Mouse (Mus musculus) CH12.LX (cell line): Measurements from ENCODE around the gene Ttll7. TPM values are rescaled to one million over a fixed set of nuclear protein-coding genes. Genes with fewer than 3 reads are reported as not detected.

ENCODE experiments used
- DNase-seq: peaks from one replicate; pipeline ENCODE4 v3.0.0-alpha.2; 2013; ENCODE audit errors: extremely low read depth
- H3K27ac ChIP-seq: 2 replicates; pipeline ENCODE4 v1.5.1; 2012; ENCODE audit warnings: low read depth, mild to moderate bottlenecking, control low read depth, moderate library complexity; ENCODE audit not compliant: insufficient read depth
- H3K27me3 ChIP-seq: replicated peaks from 2 replicates; pipeline ENCODE3; 2012; ENCODE audit warnings: inconsistent platforms
- H3K36me3 ChIP-seq, 2 experiments: replicated peaks in 1 of 2; 2 replicates each; pipeline versions ENCODE3 to v1.6.1; 2012; ENCODE audit warnings: inconsistent platforms in 1 of 2, low read length in 1 of 2, mild to moderate bottlenecking in 1 of 2, mixed read lengths in 1 of 2, moderate library complexity in 1 of 2; ENCODE audit not compliant: control insufficient read depth in 1 of 2, insufficient read depth in 1 of 2
- H3K4me1 ChIP-seq, 2 experiments: 2 replicates each; pipeline ENCODE4 v1.6.1; 2012; ENCODE audit warnings: inconsistent platforms in 1 of 2, moderate library complexity in 1 of 2; ENCODE audit not compliant: insufficient read depth in 2 of 2, control insufficient read depth in 1 of 2
- H3K4me2 ChIP-seq: 2 replicates; pipeline ENCODE4 v1.6.1; 2012; ENCODE audit warnings: low read depth, mild to moderate bottlenecking, control low read depth; ENCODE audit not compliant: poor library complexity, insufficient read depth, severe bottlenecking
- H3K4me3 ChIP-seq, 3 experiments: fragments of 150-350 bp in 1 of 3; sonication (generic) in 1 of 3; replicated peaks in 1 of 3; 2 replicates each; pipeline versions ENCODE3 to v1.5.1; 2011 to 2012; ENCODE audit warnings: low read depth in 2 of 3, low read length in 2 of 3, mild to moderate bottlenecking in 2 of 3, moderate library complexity in 2 of 3, control low read depth in 1 of 3, improper control_type of control experiment in 1 of 3, inconsistent platforms in 1 of 3, mixed read lengths in 1 of 3; ENCODE audit not compliant: poor library complexity in 1 of 3
- H3K79me2 ChIP-seq: replicated peaks from 2 replicates; pipeline ENCODE4 v1.6.1; 2012; ENCODE audit warnings: mild to moderate bottlenecking, moderate library complexity; ENCODE audit not compliant: control insufficient read depth, poor library complexity, insufficient read depth, severe bottlenecking; ENCODE audit errors: extremely low read depth
- H3K9ac ChIP-seq: 2 replicates; pipeline ENCODE4 v1.6.1; 2012; ENCODE audit warnings: low read depth, mild to moderate bottlenecking, control low read depth, moderate library complexity; ENCODE audit not compliant: insufficient read depth
- H3K9me3 ChIP-seq: replicated peaks from 2 replicates; pipeline ENCODE3; 2012; ENCODE audit warnings: low read length, inconsistent platforms, mixed read lengths
- CHD1 ChIP-seq: IDR thresholded peaks from 2 replicates; pipeline ENCODE4 v1.6.1; 2012; ENCODE audit warnings: low read depth, low read length, improper control_type of control experiment, inconsistent platforms
- E2F4 ChIP-seq: IDR thresholded peaks from 2 replicates; pipeline ENCODE4 v1.6.1; 2011; ENCODE audit warnings: low read depth, low read length, improper control_type of control experiment; ENCODE audit not compliant: insufficient replicate concordance
- ELF1 ChIP-seq: IDR thresholded peaks from 2 replicates; pipeline ENCODE4 v1.6.1; 2014; ENCODE audit warnings: low read depth, mild to moderate bottlenecking, inconsistent platforms, low read length, improper control_type of control experiment
- EP300 ChIP-seq: IDR thresholded peaks from 2 replicates; pipeline ENCODE4 v1.6.1; 2011; ENCODE audit warnings: low read length, improper control_type of control experiment
- GABPA ChIP-seq: IDR thresholded peaks from 2 replicates; pipeline ENCODE4 v1.6.1; 2012; ENCODE audit warnings: low read depth, low read length, improper control_type of control experiment, inconsistent platforms; ENCODE audit not compliant: insufficient replicate concordance
- JUN ChIP-seq: IDR thresholded peaks from 2 replicates; pipeline ENCODE4 v1.6.1; 2011; ENCODE audit warnings: low read depth, mild to moderate bottlenecking, low read length, improper control_type of control experiment, moderate library complexity; ENCODE audit not compliant: insufficient read depth
- JUND ChIP-seq: conservative IDR thresholded peaks from 2 replicates; pipeline ENCODE4 v1.6.1; 2011; ENCODE audit warnings: low read depth, low read length, improper control_type of control experiment
- MAFK ChIP-seq: IDR thresholded peaks from 2 replicates; pipeline ENCODE4 v1.6.1; 2011; ENCODE audit warnings: low read length, improper control_type of control experiment; ENCODE audit not compliant: insufficient replicate concordance
- MXI1 ChIP-seq: IDR thresholded peaks from 2 replicates; pipeline ENCODE4 v1.6.1; 2011; ENCODE audit warnings: mild to moderate bottlenecking, low read depth, low read length, improper control_type of control experiment
- MYC ChIP-seq: IDR thresholded peaks from 2 replicates; pipeline ENCODE4 v1.6.1; 2011; ENCODE audit warnings: low read depth, mild to moderate bottlenecking, improper control_type of control experiment, low read length
- NRF1 ChIP-seq: IDR thresholded peaks from 2 replicates; pipeline ENCODE4 v1.6.1; 2014; ENCODE audit warnings: low read depth, mild to moderate bottlenecking, inconsistent platforms, low read length, improper control_type of control experiment, moderate library complexity
- PAX5 ChIP-seq: IDR thresholded peaks from 2 replicates; pipeline ENCODE4 v1.6.1; 2012; ENCODE audit warnings: low read length, inconsistent platforms, mixed read lengths
- RAD21 ChIP-seq: IDR thresholded peaks from 2 replicates; pipeline ENCODE4 v1.6.1; 2011; ENCODE audit warnings: low read depth, mild to moderate bottlenecking, low read length, improper control_type of control experiment, moderate library complexity
- RCOR1 ChIP-seq: conservative IDR thresholded peaks from 2 replicates; pipeline ENCODE4 v1.6.1; 2012; ENCODE audit warnings: low read depth, mild to moderate bottlenecking, inconsistent platforms, low read length, improper control_type of control experiment
- SIN3A ChIP-seq: IDR thresholded peaks from 2 replicates; pipeline ENCODE4 v1.6.1; 2012; ENCODE audit warnings: low read length, improper control_type of control experiment, inconsistent platforms
- SMC3 ChIP-seq: IDR thresholded peaks from 2 replicates; pipeline ENCODE4 v1.6.1; 2011; ENCODE audit warnings: low read depth, low read length, improper control_type of control experiment
- USF2 ChIP-seq: conservative IDR thresholded peaks from 2 replicates; pipeline ENCODE4 v1.6.1; 2011; ENCODE audit warnings: low read depth, low read length, improper control_type of control experiment
- ZKSCAN1 ChIP-seq: IDR thresholded peaks from 2 replicates; pipeline ENCODE4 v1.6.1; 2012; ENCODE audit warnings: low read depth, inconsistent platforms, low read length, improper control_type of control experiment, borderline replicate concordance
- dilution Hi-C: fragments of 300-500 bp; cut with MboI; formaldehyde crosslinking; loops from 2 replicates; pipeline ENCODE4 v1.14.3; 2020; ENCODE audit warnings: low sequenced_read_pairs; ENCODE audit not compliant: extremely low pct_unique_long_range_greater_than_20kb, extremely low pct_ligation_motif_present
- in situ Hi-C: fragments of 300-500 bp; cut with MboI; formaldehyde crosslinking; loops from 3 replicates; pipeline ENCODE4 v1.14.3; 2019; ENCODE audit warnings: low sequenced_read_pairs, low pct_ligation_motif_present, low pct_unique_long_range_greater_than_20kb, mixed read lengths
- polyA plus RNA-seq: library from polyadenylated mRNA; unstranded; fragments of >175 nt; gene quantifications from 2 replicates; pipeline ENCODE4 v1.2.1, GENCODE M21; 2012; ENCODE audit warnings: low read depth; ENCODE audit not compliant: insufficient read length
- total RNA-seq, 2 experiments: library from RNA; depleted of rRNA; stranded (reverse); fragments of 300-350 nt in 1 of 2; fragments of >200 nt in 1 of 2; gene quantifications; 2 replicates each; pipeline ENCODE4 v1.2.3; 2012 to 2014

Gene Ttll7
- total and polyA plus RNA-seq, 3 experiments: 1.7 to 3.9 (median 2.0) TPM

DNA sequence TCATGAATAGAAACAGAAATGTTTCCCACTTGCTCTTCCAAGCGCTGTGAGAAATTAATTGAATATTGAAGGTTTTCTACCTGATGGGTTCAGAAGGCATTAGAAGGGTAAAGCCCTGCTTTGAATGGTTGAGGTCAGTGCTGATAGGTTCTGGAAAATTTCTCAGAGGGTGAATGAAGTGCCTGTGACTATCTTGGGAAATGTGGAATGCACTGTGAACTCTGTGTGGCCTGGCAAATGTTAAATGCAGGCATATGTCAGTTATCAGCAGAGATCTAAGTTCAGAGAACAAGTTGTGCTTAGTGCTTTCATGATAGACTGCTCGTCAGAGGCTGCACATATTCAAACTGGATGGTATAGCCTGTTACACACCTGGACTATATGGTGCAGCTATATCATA, 147.0 kb downstream of the Ttll7 start:
- Histone ChIP-seq H3K36me3 (no peaks in the 10 kb centered on the region), H3K27ac (no peak overlapping the region), H3K4me3 (no peak overlapping the region), H3K9me3 (no peaks in the 10 kb centered on the region), H3K4me1 (peaks cover 2 to 29% of the 10 kb centered on the region in 2 experiments; a peak in 2 of 4 replicates), H3K4me2 (no peak overlapping the region), H3K9ac (no peak overlapping the region), H3K79me2 (no peaks in the 10 kb centered on the region), H3K27me3 (no peaks in the 10 kb centered on the region)
- in situ Hi-C loops (loop anchor here (25.0 kb wide), 1 partner anchor 1013 kb away; no protein-coding TSS in a partner anchor), dilution Hi-C loops (no loop called here)
- no peak for TF ChIP-seq PAX5
- TF ChIP-seq MXI1: no peak
- no peak for TF ChIP-seq MYC
- TF ChIP-seq SIN3A: no peak
- TF ChIP-seq SMC3: no peak
- no peak for TF ChIP-seq RCOR1
- no peak for TF ChIP-seq ZKSCAN1
- no peak for TF ChIP-seq NRF1
- TF ChIP-seq EP300: no peak
- TF ChIP-seq JUND: no peak
- no peak for TF ChIP-seq CHD1
- DNase-seq: no peak

DNA sequence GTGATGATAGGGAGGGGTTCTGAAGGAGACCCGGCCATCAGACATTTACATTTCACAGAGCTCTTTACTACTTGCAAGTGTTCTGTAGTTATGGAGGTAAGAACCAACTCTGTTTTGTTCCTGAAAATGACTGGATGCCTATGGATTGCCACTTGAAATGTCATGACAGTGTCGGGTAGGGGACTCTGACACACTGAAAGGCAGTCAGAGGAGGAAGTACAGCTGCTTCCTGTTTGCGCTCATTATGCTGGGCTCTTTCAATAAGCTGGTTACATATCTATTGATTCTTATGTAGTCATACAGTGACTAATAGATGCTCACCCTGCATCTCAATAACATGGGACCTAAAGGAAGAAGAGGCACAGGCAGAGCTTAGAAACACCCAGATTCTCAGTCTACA, 148.8 kb downstream of the Ttll7 start:
- Histone ChIP-seq H3K27ac (no peak overlapping the region), H3K36me3 (no peaks in the 10 kb centered on the region), H3K4me1 (peaks cover 0 to 20% of the 10 kb centered on the region in 2 experiments; a peak in 2 of 4 replicates), H3K27me3 (no peaks in the 10 kb centered on the region), H3K4me2 (peak overlapping the region; percentile 19; the same call in 1 of the 2 replicates), H3K9me3 (no peaks in the 10 kb centered on the region), H3K79me2 (no peaks in the 10 kb centered on the region), H3K4me3 (no peak overlapping the region), H3K9ac (no peak overlapping the region)
- TF ChIP-seq ELF1 (0 out of 2 replicates have a peak, but pooled peaks have one; percentile 31), RAD21 (no peak)
- in situ Hi-C loops (no loop called here), dilution Hi-C loops (no loop called here)
- DNase-seq: peak; percentile 22

DNA sequence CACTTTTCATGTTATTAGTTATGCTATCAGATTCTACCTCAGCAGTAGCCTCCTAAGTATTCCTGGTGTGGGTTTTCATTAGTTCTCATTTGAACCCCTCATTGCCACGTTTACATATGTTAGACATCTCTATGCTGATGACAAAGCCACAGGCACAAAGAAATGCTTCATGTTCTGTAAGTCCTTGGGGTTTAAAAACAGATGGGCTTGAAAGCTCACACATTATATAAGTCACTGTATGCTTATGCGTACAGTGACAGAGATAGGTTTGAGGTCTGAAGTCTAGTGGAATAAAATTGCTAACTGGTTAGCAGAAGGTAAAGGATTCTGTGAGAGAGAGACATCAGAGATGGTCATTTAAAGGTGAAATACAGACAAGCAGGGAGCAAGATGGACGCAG, 149.4 kb downstream of the Ttll7 start:
- H3K4me2 ChIP-seq: no peak overlapping the region
- H3K9ac ChIP-seq: no peak overlapping the region
- H3K4me3 ChIP-seq: no peak overlapping the region
- dilution Hi-C loops: no loop called here
- H3K27ac ChIP-seq: no peak overlapping the region
- H3K79me2 ChIP-seq: no peaks in the 10 kb centered on the region
- H3K27me3 ChIP-seq: no peaks in the 10 kb centered on the region
- DNase-seq: no peak
- in situ Hi-C loops: no loop called here
- H3K4me1 ChIP-seq: peaks cover 0 to 20% of the 10 kb centered on the region in 2 experiments; a peak in 2 of 4 replicates
- TF ChIP-seq E2F4 (no peak), MAFK (no peak), USF2 (no peak), RCOR1 (no peak), GABPA (no peak), JUN (no peak), SIN3A (no peak), JUND (no peak)
- TF ChIP-seq, all 38 proteins: peak for 0
- Histone ChIP-seq H3K36me3 (no peaks in the 10 kb centered on the region), H3K9me3 (no peaks in the 10 kb centered on the region)
